Mouse (Mus musculus) urinary bladder, postnatal 10 days (tissue): ENCODE results near the gene Sav1.

ENCODE experiments used
- DNase-seq: peaks from one replicate; pipeline ENCODE4 v3.0.0; 2022; ENCODE audit warnings: low spot score

Sav1 gene

GRCm38 (mm10) chr12:69957378-69957777 is 29.4 kb downstream of the Sav1 start:
- DNase-seq = no peak

DNA sequence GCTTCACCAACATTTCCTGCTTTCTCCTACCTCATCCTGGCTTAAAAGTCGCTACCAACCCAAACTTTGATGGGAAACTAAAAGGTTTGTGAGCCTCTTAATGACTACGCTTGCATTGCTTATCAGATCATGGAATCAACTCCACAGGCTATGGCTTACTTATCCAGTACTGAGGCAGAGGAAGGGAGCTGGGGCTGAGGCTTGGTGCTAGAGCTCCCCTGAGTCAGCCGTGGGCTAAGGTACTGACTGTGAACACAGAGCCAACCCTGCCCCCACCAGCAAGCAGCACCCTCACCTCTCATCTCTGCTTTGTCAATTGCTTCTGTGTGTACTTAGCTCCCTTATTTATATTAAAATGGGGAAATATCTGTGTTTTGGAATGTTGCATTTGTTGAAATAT is 39.3 kb downstream of the Sav1 start:
- no peak for DNase-seq

DNA sequence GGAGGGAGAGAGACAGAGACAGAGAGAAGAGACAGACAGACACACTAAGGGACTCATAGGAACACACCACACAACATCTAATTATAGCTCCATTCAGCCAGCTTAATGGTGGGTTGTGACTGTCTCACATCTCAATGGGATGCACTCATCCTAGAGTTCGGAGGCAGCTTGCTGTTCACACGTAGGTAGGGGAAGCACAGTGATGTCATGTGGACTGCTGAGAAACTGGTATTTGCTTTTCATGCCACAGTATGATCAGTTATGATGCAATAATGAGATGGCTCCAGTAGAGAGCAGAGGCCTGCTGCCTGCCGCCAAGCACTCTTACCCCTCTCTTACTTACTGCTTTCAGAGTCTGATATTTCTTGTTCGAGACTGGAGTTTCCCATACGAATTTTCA is 40.9 kb downstream of the Sav1 start:
- no peak for DNase-seq

DNA sequence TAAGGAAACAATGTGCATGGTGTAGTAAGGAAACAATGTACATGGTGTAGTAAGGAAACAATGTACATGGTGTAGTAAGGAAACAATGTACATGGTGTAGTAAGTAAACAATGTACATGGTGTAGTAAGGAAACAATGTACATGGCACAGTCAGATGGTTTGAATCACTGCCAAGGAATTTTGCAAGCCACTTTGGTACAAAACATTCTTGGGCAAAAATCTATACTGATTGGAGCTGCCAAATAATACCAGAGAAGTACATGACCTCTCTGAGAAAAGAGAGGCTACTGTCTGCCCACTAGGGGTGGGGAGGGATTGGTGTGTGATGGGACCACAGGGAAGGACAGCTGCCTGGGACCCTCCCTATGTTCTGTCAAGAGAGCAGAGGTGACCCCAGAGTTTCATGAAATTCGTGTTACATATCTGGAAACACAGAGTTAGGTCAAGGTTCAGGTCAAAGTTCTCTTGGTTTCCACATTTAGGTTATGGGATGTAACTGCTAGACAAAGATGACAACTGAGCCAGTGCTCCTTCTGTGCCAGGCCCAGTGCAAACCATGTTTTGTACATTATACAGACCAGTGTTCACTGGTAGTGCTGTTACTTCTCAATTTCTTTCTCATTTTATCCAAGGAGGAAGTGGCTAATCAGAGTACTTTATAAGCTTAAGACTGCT is 45.0 kb downstream of the Sav1 start:
- DNase-seq = no peak

DNA sequence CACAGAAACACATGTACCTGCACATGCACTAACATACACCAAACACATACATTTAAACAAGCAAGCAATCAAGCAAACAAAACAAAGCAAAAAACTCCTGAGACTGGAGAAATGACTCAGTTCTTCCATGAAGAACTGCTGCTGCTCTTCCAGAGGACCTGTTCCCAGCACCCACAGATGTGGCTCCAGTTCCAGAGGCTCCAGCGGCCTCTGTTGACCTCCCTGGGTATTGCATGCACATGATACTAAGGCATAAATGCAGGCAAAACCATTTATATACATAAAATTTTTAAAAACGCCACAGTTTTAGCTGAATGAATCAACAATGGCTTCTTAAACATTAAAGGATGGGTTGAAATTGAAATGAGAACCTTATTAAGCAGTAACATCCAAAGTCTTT is 47.5 kb downstream of the Sav1 start:
- no peak for DNase-seq

DNA sequence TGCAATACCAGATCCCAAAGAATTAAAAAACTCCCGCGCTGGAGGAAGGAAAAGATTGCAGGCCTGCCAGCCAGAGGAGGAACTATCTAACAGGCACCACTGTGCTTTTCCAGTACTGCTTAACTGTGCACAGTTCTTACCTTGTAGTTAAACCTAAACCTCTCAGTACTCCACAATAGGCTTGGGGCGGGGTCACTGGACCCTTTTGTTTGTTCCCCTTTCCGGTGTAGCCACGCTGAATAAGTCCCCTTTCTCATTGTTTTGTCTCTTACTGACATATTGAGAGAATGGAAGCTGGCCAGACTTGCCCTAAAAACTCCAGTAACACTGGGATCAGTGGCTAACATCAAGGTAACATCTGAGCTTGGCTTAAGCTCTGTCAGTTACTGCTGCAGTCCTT is 49.1 kb downstream of the Sav1 start:
- no peak for DNase-seq

DNA sequence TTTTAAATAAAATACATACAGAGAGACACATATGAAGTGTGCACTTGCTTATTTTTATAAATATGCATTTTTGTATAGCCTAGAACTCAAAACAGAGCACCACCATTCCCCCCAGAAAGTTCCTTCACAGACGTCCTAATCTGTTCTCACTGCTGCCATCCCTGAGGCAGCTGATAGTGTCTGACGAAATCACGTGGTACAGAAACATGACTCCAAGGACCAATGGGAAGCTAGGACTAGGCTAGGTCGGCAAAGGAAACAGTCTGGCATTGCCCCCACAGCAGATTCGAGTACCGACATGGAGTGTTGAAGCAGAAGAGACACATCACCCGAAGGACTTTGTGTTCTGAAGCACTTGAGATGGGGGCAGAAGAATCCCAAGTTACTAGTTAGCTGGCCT is 60.1 kb downstream of the Sav1 start:
- no peak for DNase-seq

- DNase-seq = no peak
Observed at GRCm38 (mm10) chr12:69924012-69924411, 62.8 kb downstream of the Sav1 start.

DNA sequence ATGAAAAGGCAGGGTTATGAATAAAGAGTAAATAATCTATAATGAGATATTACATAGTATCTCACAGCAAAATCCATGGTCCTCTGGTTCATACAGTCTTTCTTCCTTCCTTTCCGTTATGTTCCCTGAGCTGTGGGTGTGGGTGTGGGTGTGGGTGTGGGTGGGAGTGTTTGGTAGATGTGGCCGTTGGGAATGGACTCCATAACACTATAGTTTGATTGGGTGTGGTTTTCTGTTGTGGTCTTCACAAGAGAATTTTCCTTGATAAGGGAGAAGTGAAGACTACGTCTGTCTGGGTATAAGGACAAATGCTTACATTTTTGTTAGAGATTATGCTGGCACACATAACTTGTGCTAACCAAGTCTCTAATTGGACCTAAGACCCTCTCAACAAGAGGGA is 63.2 kb downstream of the Sav1 start:
- no peak for DNase-seq

GRCm38 (mm10) chr12:69923128-69923527 is 63.7 kb downstream of the Sav1 start:
- DNase-seq = no peak

GRCm38 (mm10) chr12:69922099-69922498 is 64.7 kb downstream of the Sav1 start:
- DNase-seq = no peak

DNA sequence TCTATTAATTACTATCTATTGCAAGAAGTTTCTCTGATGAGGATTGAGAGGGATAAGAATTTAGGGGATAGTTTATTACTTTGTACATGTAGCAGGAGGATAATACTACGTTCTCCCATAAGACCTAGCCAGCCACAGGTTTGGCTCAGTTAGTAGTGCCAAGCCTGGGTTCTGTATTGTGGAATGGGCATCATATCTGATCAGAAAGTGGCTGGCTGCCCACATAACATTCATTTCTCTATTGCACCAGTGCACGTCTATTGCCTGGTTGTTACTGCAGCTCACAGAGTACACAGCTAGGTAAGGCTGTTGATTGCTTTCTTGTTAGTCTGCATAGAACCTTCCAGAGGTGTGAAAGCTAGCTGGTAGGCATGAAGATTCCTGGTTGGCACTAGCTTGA is 68.9 kb downstream of the Sav1 start:
- no peak for DNase-seq
